Mouse (Mus musculus) NIH3T3 (cell line): ENCODE data around the gene En2.
A peak's percentile ranks its signal among the peaks of the same experiment; 100 is the strongest.

ENCODE experiments used
- DNase-seq: peaks from one replicate; pipeline ENCODE4 v3.0.0-alpha.2; 2012; ENCODE audit warnings: low read depth

The En2 gene

GRCm38 (mm10) chr5:28165358-28166255, at the start of gene En2:
En2 (plus strand) TSS chr5:28165694.
- DNase-seq, result no peak

DNA sequence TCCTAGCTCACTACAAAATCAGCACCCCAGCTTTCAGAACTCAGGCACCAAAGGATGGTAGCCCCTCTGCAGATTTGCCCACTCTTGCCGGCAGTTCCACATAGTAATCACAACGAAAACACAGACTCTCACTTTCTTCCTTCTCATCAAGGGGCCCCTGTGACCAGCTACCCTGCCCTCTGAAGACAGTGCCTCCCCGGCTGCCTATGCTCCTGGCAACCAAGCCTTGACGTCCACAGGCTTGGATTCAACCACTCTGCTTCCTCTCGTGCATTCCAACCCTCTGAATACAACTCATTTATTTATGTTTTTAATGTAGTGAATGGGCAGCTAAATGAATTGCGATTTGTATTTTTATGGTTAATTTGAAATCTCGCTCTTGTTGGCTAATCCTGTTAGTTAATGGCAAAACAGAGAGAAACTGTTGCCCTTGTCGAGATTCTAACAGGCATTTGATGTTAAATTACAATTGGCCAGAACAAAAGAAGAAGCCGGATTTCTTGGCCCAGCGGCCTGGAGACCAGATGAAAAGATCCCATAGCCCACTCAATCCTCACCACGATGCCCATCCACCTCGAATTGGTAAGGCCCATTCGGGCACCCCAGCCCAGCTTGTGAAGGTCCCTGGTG, 48.1 kb upstream of the En2 start:
- peak; percentile 16 for DNase-seq

- no peak for DNase-seq
Measured at GRCm38 (mm10) chr5:28117882-28118530, 47.5 kb upstream of the En2 start.

GRCm38 (mm10) chr5:28118531-28118925, 47.0 kb upstream of the En2 start:
- DNase-seq, result no peak

GRCm38 (mm10) chr5:28119576-28119975, 45.9 kb upstream of the En2 start:
- no peak for DNase-seq

DNA sequence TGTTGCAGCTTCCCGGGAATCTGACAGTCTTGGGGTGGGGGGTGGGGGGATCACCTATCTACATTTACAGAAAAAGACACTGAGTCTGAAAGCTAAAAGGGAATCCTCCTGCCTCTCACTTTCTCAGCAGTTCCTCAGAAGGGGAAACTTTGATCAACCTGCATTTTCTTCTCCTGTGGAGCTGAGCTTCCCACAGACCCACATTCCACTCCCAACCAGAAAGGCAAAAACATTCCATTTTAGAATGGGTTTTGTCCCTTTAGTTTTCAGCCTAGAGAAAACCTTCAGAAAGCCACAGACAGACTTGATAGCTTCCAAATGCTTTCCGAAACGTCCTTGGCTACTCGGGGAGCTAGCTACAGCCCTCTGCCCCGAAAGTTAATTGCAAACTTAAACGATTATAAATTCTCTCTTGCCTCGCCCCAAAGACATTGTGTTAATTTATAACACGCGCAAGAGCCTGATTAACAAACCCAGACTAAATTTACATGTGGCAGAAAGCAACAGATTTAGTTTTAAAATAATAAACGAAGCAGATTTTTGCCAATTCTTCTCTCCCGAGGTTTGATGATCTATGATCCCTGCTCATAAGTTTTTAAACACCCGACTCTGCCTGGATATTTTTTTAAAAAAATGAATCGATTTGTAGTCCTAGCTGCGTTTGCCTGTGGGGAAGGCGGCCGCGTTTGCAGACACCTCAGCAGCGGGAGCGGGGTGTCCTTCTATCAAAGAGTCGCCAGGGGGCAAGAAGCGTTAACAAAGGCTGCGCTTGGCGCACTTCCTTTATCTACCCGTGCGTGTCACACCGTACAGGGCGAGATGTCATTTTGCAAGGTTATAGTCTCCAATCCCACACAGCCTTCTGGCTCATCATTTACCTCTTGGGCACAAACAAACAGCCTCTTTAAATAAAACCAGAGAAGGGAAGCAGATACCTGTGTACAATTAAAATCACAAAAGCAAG, 42.7 kb upstream of the En2 start:
- peak; percentile 34 for DNase-seq

DNA sequence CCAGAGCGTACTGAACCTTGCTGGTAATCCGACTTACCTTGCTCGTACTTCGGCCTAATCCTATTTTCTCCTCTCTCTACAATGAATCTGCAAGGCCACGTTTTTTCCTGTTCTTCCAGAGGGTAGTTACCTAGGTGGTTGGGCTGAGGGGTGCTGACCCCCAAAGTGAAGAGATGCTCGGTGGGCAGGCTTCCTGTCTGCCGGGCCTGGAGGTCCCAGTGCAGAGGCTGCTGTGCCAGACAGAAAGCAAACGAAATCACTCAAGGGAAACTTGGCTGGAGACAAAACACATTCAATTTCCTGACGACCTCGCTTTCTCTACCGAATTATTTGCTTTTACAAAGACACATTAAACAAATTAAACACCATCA, 42.1 kb upstream of the En2 start:
- no peak for DNase-seq

DNA sequence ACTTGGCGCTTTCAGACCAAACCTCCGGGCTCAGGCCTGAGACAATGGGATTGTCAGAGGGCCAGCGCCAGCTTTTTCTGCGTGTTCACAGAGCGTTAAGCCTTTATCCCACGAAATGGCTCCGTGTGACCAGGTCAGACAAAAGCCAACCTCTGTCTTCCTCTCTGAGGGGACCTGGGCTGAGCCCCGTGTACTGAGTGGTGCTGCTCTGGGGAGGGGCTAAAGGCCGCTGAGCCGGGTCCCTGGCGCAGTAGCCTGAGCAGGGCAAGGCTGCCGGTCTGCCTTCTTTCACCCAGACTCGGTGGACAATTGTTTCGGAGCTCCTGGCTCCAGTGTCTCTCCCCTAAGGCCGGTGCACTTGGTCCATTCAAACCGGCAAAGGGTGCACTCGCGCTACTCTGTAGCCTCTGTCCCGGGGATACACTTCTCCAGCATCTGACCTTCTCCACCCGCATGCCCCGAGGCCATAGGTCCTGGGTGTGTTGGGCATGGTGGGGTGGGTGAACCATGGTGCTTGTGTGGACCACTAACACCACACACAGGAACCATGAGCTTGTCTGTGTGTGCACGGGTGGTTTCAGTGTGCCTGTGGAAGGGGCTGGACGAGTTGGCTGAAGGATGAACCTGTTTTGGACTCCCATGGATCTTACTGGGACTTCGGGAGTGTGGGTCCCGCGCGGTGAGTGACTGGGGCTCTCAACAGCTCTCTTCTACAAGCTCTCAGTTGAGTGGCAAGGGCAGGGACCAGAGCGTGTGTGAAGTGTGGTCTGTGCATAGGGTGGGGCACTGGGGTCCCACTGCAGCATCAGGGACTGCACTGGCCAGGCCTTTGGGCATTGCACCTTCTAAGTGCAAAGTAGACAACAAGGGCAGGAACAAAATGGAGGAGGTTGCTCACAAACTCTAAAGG, 40.9 kb upstream of the En2 start:
- no peak for DNase-seq

DNA sequence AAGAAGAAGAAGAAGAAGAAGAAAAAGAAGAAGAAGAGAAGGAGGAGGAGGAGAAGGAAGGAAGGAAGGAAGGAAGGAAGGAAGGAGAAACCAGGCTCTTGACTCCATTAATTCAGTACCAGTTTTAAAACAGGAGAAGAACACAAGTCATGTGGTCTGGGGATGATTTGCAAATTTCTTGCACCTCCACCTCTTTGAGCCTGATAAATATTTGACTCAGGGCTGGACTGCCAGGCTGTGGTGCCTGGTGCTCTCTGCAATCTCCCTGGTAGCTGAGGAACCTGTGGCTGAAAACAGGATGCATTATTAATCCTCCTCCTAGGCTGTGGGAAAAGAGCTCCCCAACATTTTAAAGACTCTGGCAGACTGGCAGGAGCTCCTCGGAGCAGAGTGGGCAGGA, 36.6 kb upstream of the En2 start:
- no peak for DNase-seq

DNA sequence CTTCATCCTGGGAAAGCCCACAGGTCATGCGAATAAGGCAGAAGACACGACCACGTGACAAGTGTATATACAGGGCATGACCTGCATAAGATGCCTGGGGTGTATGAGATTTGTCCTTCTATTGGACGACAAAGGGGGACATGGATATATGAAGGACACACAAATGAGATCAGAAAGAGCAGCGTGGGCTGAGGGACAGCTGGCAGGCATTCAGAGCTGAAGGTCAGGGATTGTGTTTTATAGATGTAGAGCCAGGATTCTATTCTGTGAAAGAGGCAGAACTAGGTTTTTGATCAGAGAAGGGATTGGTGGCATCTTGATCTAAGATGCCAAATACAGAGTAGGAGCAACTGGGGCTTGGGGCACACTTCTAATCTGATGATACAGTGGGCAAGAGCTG, 33.3 kb upstream of the En2 start:
- DNase-seq, result no peak

DNA sequence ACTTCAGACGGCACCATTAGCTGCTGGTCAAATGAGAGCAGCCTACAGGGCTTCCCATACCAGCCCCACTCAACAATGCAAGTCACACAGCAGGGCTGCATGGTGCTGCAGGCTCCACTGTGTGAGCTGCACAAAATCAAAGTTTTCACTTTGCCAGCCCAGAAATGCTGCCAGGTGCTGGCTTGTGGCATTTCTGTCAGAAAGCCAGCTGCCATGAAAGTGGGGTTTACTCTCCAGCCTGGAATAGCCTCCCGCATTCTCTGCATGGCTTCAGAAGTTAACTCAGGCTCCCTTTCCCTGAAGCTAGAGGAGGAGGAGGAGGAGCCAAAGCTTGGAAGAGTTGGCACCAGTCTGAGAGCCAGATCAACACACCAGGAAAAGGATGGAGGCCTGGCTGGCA, 29.1 kb upstream of the En2 start:
- DNase-seq, result no peak

- DNase-seq, result no peak
Measured at GRCm38 (mm10) chr5:28144555-28144954, 20.9 kb upstream of the En2 start.

DNA sequence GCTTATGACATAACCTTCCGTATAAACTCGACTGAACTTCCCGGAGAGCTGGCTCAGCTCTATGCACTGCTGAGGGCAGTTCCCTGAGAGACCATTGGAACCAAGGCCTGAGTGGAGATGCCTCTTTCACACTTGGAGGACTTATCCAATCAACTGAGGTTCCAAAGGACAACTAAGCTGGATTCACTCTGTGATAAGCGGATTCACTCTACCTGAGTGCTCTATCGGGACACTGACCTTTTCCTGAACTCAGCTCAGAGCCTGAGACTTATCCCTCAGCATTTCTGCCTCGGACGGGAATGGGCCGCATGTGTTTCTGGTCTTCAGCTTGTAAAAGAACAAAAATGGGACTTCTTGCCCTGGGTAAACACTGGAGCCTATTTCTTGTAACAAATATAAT, 19.5 kb upstream of the En2 start:
- no peak for DNase-seq

DNA sequence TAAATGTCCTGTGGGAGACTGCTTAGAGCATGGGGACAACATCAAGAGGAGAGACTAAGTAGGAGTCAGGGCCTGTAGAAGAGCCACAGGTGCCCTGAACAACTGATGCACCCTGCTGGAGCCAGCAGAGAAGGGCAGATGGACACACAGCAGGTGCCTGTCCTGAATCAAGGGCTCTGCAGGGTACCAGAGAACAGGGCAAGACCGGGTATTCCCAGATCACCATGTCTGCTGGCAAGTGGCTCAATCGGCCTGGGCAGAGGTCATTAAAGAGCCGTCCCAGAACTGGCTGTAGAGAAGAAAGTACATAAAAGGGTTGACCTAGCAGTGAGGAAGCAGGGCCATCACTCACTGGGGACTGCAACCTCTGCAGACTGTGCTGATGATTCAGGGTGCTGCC, 17.0 kb upstream of the En2 start:
- no peak for DNase-seq

- DNase-seq, result no peak
Measured at GRCm38 (mm10) chr5:28149436-28149835, 16.1 kb upstream of the En2 start.

GRCm38 (mm10) chr5:28157044-28157730, 8.3 kb upstream of the En2 start:
- no peak for DNase-seq

DNA sequence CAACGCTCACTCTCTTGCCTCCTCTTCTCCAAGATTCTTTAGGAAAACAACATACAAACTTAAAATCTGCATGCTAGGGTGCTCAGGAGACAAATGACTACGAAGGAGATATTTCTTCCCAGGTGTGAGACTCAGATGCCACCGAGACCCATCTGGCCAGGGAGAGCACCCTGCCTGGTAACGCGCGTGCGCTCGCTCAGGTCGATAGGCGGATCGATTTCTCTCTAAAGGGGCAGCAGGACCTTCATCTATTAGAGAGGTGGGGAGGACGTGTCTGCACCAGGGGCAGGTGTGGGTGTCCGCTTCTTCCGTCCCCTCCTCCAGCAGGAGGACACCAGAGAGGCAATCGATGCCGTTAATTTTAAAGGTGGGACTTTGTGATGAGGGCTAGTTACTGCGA, 7.7 kb upstream of the En2 start:
- DNase-seq, result no peak

DNA sequence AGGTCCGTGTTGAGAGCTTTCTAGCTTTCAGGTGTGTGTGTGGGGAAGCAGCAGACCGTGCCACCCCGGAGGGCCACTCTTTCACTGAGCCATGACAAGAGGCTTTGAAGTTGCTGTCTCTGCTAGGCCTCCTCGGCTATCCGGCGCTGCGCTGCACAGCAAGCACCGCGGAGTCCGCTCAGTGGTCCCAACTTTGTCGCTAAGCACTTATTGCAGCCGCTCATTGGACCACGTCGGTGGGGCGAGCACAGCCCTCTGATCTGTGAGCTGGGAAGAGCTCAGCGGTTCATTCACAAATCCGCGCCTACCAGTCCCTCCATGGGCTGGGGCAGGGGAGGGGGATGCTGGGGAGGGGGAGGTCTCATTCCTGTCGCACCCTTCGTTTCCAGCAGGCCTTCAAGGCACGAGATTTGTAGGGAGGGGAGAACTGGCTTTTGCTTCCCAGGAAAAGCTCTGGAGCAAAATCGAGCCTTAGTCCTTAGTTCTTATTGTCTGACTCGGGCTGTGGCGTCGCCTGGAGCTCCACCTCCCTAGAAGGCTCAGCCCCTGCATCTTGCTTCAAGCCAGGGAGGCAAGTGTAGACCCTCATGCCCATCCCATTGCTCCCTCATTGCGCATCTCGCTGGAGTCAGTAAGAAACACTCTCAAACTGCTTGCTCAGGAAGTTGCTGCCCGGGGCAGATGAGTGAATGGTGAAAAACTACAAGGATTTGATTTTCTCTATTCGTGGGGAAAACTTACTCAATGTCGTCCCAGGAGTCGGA, 7.0 kb upstream of the En2 start:
- no peak for DNase-seq

GRCm38 (mm10) chr5:28159072-28159458, 6.4 kb upstream of the En2 start:
- DNase-seq, result no peak
